Mouse (Mus musculus) hindbrain, embryonic 12.5 days (tissue): ENCODE data around the gene Mrm3. TPM values are rescaled to one million over a fixed set of nuclear protein-coding genes. Genes with fewer than 3 reads are reported as not detected.
A peak's percentile ranks its signal among the peaks of the same experiment; 100 is the strongest.
"Not testable (repeated sequence)": the region's sequence is repeated elsewhere in the genome, so short reads cannot be mapped to it uniquely, and the experiment has no call there.

Experiments
- ATAC-seq: fragments of 200-750 bp; cut with Nextera tagmentation; 2 replicates; pipeline ENCODE4 v1.8.0; 2017; ENCODE audit warnings: moderate TSS enrichment; ENCODE audit not compliant: low FRiP score
- H3K27ac ChIP-seq: fragments of 300-500 bp; sonication (generic); 2 replicates; pipeline ENCODE4 v1.5.1; 2016; ENCODE audit warnings: mild to moderate bottlenecking
- H3K27me3 ChIP-seq: fragments of 300-500 bp; sonication (generic); 2 replicates; pipeline ENCODE4 v1.6.1; 2016; ENCODE audit warnings: mild to moderate bottlenecking
- H3K36me3 ChIP-seq: fragments of 300-500 bp; sonication (generic); 2 replicates; pipeline ENCODE4 v1.6.1; 2016; ENCODE audit warnings: mild to moderate bottlenecking
- H3K4me1 ChIP-seq: fragments of 300-500 bp; sonication (generic); 2 replicates; pipeline ENCODE4 v1.6.1; 2016
- H3K4me2 ChIP-seq: fragments of 300-500 bp; sonication (generic); replicated peaks from 2 replicates; pipeline ENCODE4 v1.6.1; 2016; ENCODE audit warnings: mild to moderate bottlenecking
- H3K4me3 ChIP-seq: fragments of 300-500 bp; sonication (generic); 2 replicates; pipeline ENCODE4 v1.5.1; 2016; ENCODE audit warnings: mild to moderate bottlenecking
- H3K9ac ChIP-seq: fragments of 300-500 bp; sonication (generic); 2 replicates; pipeline ENCODE4 v1.6.1; 2016; ENCODE audit warnings: mild to moderate bottlenecking, moderate library complexity
- H3K9me3 ChIP-seq: fragments of 300-500 bp; sonication (generic); replicated peaks from 2 replicates; pipeline ENCODE4 v1.6.1; 2016; ENCODE audit warnings: mild to moderate bottlenecking
- WGBS: fragments of 180-500 bp; shearing (Covaris S2); methylation state at CpG from one replicate; pipeline ENCODE4 v1.1.7; 2016; 5-methylcytosine and 5-hydroxymethylcytosine counted together
- polyA plus RNA-seq: library from polyadenylated mRNA; unstranded; fragments of >200 nt; fragmentation: Nextera tagmentation; extraction: Ambion mirVana; gene quantifications from 2 replicates; pipeline ENCODE4 v1.2.1, GENCODE M21; 2016

Mrm3 gene
- 15.4 and 18.0 TPM in 2 replicates for polyA plus RNA-seq

DNA sequence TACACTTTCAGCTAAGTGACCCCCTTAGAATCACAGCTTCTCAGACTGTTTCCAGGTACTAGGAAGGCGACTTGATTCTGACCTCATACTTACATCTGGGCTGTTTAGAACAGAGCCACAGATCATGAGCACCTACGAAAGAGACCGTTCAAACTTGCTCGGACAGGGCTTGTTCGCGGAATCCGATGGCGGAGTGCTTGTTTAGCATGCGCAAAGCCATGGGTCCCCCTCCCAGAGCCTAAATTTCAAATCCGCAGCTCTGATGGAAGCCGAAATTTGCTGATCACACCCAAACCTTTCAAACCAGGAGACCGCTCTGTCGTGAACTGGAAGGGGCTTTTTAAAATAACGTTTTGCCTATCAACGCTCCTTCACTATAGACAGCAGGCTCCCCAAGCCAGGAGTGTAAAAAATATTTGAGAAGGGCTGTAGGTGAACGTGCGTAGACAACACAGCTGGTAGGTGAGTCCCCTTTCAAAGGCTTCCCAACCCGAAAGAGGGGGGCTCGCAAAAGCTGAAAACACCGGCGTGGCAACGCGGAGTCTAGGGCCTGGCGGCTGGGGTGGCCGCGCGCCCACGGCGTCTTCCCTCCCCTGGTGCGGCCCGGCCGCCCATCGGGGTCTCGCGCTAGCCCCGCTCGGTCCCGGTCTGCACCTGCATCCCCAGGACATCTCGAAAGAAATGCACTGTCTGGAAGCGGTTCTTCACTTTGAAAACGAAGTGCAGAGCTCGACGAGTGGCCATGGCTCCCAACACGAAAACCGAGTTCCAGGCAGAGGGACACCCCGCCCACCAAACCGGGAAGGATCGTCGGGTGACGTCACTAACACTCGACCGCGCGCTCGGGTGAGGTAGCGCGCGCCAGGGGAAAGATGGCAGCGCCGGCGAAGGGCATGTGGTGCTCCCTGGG is at the start of gene Mrm3, which contains the start of gene Glod4:
Gene Mrm3, plus strand, starts transcription at position 815 of the 910 bp plus-strand sequence.
Gene Glod4, minus strand, starts transcription at position 825 of the 910 bp plus-strand sequence.
- H3K9me3 ChIP-seq, result no peaks in the 10 kb centered on the region
- peak within 1 kb of the TSS; percentile 64 for H3K4me3 ChIP-seq
- ATAC-seq, result peak; percentile 88
- H3K9ac ChIP-seq, result peak within 1 kb of the TSS; percentile 84
- H3K4me1 ChIP-seq, result peaks cover 18% of the 10 kb centered on the region
- H3K27me3 ChIP-seq, result no peaks in the 10 kb centered on the region
- peak within 1 kb of the TSS; percentile 79 for H3K27ac ChIP-seq
- peak within 1 kb of the TSS; percentile 82 for H3K4me2 ChIP-seq
- WGBS, result under 1% methylated on average over 61 of the region's 61 CpGs
- peaks cover 22% of the 10 kb centered on the region for H3K36me3 ChIP-seq

DNA sequence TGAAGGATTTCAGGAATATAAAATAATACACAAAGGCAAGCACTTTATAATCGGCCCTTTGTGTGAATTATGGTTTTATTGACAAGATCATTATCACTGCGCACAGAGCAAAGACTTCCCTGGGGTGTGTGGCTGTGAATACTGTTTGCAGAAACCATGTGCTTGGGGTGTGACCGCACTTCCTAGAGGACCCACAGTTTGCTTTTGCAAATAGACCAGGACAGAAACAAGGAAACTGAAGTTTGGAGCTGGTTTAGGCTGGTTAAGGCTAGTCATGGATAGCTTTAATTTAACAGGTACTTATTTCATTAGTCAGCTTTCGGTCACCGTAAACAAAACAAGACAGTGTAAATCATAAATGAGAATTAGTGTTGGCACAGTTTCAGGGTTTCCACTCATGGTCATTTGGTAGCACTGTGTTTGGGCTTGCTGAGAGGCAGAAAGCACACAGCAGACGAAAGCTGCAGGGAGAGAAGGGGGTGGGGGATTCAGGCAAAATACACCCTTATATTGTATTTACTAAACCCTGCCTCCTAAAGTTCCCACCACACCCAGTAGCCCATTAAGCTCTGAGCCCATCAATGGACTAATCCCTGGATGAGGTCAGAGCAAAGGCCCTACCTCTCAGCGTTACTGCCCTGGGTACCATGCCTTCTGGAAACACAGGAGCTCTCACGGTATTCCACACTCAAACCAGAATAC is 47.1 kb upstream of the Mrm3 start:
- Histone ChIP-seq H3K4me2 (no peak overlapping the region), H3K36me3 (no peaks in the 10 kb centered on the region), H3K4me3 (no peak overlapping the region), H3K9me3 (no peaks in the 10 kb centered on the region), H3K9ac (no peak overlapping the region), H3K4me1 (peaks cover under 1% of the 10 kb centered on the region; the same call in 1 of the 2 replicates), H3K27me3 (no peaks in the 10 kb centered on the region), H3K27ac (no peak overlapping the region)
- 65% methylated on average over 8 of the region's 8 CpGs for WGBS
- no peak for ATAC-seq

DNA sequence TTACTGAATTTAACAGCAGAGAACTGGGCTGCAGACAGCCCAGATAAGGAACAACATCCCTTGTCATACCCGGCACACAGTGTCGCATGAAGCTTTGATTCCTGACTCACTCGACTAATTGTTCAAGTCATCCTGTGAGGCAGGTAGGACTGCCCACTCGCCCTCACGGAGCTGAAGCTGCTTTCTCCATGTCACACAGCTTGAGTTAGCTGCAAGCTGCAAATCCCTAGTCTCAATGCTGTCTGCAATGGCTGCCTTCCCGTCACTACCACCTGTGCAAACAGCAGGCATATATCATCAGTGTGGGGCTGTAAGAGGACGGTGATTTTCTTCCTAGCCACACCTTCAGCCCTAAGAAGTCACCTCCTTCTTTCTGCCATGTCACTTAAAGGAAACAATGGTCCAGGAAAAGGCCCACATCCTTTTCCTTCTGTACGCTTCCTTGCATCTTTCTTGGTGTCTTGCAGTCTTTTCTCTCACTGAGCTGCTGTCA is 46.5 kb upstream of the Mrm3 start:
- WGBS, result 59% methylated on average over 8 of the region's 8 CpGs
- no peak overlapping the region for H3K4me2 ChIP-seq
- H3K9ac ChIP-seq, result no peak overlapping the region
- no peak for ATAC-seq
- no peak overlapping the region for H3K4me3 ChIP-seq
- H3K4me1 ChIP-seq, result peaks cover 4% of the 10 kb centered on the region; the same call in 1 of the 2 replicates
- H3K27ac ChIP-seq, result no peak overlapping the region
- no peaks in the 10 kb centered on the region for H3K36me3 ChIP-seq
- H3K9me3 ChIP-seq, result no peaks in the 10 kb centered on the region
- H3K27me3 ChIP-seq, result no peaks in the 10 kb centered on the region

DNA sequence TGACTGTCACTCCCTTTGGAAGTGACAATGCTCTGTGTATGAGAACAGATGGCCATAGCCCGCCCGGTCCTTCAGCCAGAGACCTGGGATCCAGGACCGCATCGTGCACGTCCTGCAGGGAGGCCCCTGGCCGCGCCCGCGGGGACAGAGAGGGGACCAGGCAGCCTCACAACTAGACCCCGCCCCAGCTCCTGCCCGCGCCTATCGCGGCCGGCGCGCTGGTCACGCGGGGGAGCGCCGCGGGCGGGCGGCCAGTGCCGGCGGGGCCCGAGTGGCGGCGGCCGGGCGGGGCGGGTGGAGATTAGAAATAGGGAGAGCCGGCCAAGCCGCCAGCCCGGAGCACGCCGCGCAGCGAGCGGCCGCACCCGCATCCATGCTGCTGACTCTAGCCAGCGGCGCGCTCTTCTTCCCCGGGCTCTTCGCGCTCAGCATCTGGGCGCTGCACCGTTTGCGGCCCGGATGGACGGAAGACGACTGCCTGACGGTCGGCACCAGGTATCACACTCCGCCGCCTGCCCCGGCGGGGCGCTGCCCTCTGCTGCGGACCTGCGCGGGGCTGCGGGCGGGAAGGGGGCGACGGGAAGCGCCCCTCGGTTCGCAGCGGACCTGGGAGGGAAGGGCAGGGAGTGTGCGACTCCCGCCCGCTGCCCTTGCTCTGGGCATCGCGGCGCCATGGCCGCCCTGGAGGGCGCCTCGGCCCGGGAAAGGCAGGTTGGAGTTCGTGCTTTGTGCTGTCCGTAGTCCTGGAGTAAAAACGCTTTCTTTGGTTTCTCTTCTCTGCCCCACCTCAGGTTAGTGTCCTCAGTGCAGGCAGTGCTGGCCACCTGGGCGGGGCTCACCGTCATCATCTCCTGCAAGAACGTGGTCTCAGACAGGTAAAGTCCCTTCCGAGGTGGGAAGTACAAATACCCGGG is 41.5 kb upstream of the Mrm3 start:
- Histone ChIP-seq H3K9me3 (no peaks in the 10 kb centered on the region), H3K27ac (peak overlapping the region; percentile 89), H3K4me3 (peak overlapping the region; percentile 92), H3K36me3 (peaks cover 24% of the 10 kb centered on the region), H3K4me2 (peak overlapping the region; percentile 84), H3K9ac (peak overlapping the region; percentile 95), H3K4me1 (peaks cover 13% of the 10 kb centered on the region), H3K27me3 (no peaks in the 10 kb centered on the region)
- ATAC-seq, result peak; percentile 97
- WGBS, result 1% methylated on average over 66 of the region's 90 CpGs

DNA sequence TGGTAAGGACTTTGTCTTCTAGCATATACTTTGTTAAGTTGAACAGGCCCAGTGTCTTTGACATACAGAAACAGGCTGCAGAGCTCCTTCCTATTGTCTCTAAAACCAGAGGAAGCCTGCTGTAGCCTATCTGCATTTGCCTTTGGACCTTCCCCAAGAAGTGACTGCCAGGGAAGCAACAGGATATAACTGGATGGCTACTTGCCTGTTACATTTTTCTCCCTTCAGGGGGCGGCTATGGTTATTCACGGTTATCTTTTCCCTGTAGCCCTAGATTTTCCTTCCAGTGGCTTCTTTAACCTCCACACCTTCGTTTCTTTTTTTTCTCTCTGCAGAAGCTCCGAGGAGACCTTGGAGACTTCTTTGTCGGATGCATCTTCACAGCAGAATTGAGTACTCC is 36.7 kb upstream of the Mrm3 start:
- H3K36me3 ChIP-seq, result peaks cover 63% of the 10 kb centered on the region
- peaks cover 9% of the 10 kb centered on the region for H3K4me1 ChIP-seq
- WGBS, result 92% methylated on average over 5 of the region's 5 CpGs

DNA sequence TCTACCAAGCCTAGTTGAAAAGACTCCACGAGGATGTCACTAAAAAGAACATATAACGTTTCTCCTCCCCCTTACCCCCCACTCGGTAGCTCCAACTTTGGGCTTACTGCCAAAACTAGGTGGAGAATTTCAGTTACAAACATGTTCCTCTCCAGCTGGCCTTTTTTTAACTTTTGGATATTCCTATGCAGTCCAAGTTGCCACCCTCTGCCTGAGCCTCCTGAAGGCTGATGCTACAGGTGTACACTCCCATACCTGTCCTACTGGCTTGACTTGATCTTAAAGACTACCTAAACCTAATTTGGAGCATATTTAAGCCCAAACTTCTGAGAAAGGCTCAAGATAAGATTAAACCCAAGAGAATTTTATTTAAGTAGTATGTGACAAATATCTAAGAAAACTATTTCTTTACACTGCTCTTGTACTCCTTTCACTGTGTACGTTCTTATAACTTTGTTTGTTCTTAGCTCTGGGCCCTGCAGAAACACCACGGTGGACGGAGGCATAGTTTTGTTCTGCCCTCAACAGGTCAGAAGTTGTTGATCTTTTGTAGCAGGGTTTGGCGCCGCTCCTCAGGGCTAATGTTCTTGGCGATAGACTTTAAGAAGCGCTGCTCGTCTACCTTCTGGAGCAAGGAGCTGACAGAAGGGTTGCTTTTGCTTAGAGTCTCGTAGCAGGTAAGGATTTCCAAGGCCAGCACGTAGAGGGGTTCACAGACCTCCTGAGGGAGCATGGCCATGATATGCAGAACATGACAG is 33.1 kb upstream of the Mrm3 start:
- no peaks in the 10 kb centered on the region for H3K9me3 ChIP-seq
- H3K9ac ChIP-seq, result no peak overlapping the region
- no peak overlapping the region for H3K27ac ChIP-seq
- no peak for ATAC-seq
- H3K27me3 ChIP-seq, result no peaks in the 10 kb centered on the region
- H3K4me1 ChIP-seq, result no peaks in the 10 kb centered on the region
- H3K4me3 ChIP-seq, result no peak overlapping the region
- no peak overlapping the region for H3K4me2 ChIP-seq
- peaks cover 77% of the 10 kb centered on the region for H3K36me3 ChIP-seq
- 91% methylated on average over 13 of the region's 13 CpGs for whole genome bisulfite sequencing

More for the DNA sequence above, 36.7 kb upstream of the Mrm3 start:
- Histone ChIP-seq H3K27me3 (no peaks in the 10 kb centered on the region), H3K9me3 (no peaks in the 10 kb centered on the region), H3K27ac (no peak overlapping the region), H3K4me2 (no peak overlapping the region), H3K4me3 (no peak overlapping the region), H3K9ac (no peak overlapping the region)
- no peak for ATAC-seq

DNA sequence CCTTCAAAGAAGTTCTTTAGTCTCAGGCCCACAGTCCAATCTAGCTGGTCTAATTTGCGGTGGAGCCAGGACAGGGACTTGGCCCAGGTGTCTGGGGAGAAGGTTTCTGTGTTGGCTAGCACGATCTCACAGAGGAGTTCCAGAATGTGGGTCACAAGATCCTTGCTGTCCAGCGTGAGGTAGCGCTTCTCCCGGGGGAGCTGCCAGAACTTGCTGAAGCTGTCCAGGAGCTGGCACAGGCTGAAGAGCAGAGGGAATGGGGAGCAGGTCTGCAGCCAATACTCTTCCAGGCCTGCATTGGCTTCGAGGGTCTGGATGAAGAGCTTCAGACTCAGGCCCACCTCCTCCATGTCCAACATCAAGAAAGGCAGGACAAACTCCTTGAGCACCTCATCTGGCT is 31.9 kb upstream of the Mrm3 start:
- not testable (repeated sequence) for H3K4me2 ChIP-seq, H3K27ac ChIP-seq, H3K4me1 ChIP-seq, H3K9ac ChIP-seq, H3K4me3 ChIP-seq, ATAC-seq, H3K9me3 ChIP-seq, H3K27me3 ChIP-seq
- WGBS, result 95% methylated on average over 5 of the region's 6 CpGs
- H3K36me3 ChIP-seq, result peaks cover 66% of the 10 kb centered on the region

DNA sequence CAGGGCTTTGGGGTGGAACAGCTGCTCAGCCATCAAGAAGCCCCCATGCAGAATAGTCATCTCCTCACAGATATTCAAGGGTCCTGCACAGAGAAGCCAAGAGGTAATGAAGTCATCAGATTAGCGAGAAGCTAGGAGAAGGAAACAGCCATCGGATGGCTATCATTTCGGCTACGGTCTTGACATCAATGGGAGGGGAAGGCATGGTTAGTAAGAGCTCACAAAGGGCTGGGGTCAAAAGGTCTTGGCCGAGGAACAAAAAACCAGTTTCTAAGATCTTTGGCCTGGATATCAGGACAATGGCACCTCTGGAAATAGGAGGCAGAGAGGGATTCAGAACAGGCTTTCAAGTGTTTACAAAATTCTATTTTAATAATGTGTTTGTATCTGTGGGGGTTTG is 29.7 kb upstream of the Mrm3 start:
- ATAC-seq, result no peak

DNA sequence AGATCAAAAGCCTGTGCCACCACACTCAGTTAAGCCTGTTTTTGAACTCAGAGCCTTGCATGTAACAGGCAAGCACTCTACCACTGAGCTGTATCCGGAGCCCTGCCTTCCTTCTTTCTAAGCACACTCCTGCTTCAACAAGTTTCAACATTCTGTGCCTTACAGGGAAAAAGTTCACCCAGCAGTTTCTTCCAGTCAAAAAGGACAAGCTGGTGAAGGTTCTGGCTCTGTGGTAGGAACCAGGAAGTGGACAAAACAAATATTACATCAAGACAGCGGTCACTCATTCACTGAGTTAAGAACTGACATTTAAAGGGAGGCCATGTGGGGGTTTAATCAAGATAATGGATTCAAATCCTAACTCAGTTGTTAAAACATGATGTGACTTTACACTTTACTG is 28.5 kb upstream of the Mrm3 start:
- no peaks in the 10 kb centered on the region for H3K9me3 ChIP-seq
- no peak overlapping the region for H3K27ac ChIP-seq
- H3K4me3 ChIP-seq, result no peak overlapping the region
- H3K27me3 ChIP-seq, result no peaks in the 10 kb centered on the region
- peaks cover 8% of the 10 kb centered on the region; the same call in 1 of the 2 replicates for H3K4me1 ChIP-seq
- no peak for ATAC-seq
- WGBS, result 94% methylated on average over 2 of the region's 2 CpGs
- no peak overlapping the region for H3K9ac ChIP-seq
- H3K36me3 ChIP-seq, result peaks cover 44% of the 10 kb centered on the region
- H3K4me2 ChIP-seq, result no peak overlapping the region

More for the DNA sequence above, 29.7 kb upstream of the Mrm3 start:
- Histone ChIP-seq H3K4me2 (no peak overlapping the region), H3K36me3 (peaks cover 45% of the 10 kb centered on the region), H3K9ac (no peak overlapping the region), H3K4me3 (no peak overlapping the region), H3K9me3 (no peaks in the 10 kb centered on the region), H3K4me1 (peaks cover 8% of the 10 kb centered on the region; the same call in 1 of the 2 replicates), H3K27me3 (no peaks in the 10 kb centered on the region), H3K27ac (no peak overlapping the region)
- 26% methylated on average over 5 of the region's 5 CpGs for WGBS

DNA sequence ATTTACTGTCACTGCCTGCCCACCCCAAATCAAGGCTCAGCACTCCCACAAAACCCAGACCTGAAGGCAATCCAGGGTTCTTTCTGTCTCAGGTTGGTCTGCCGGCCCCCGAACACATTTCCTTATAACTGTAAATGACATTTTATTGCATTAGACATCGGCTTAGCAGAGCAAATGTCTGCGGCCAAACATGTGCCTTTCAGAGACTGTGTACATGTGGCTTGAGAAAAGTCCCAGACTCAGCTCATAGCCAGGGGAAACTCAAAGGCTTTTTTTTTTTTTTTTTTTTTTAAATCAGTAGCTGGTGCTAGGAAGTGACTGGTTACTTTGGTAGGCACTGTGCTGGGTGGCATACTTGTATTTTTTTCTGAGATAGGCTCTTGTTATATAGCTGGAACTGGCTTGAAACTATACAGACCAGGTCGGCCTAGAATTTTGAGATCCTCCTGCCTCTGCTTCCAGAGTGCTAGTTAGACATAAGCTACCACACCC is 27.4 kb upstream of the Mrm3 start:
- no peak for ATAC-seq
- Histone ChIP-seq H3K36me3 (peaks cover 43% of the 10 kb centered on the region), H3K4me1 (peaks cover 8% of the 10 kb centered on the region; the same call in 1 of the 2 replicates), H3K9ac (no peak overlapping the region), H3K27me3 (no peaks in the 10 kb centered on the region), H3K4me3 (no peak overlapping the region), H3K9me3 (no peaks in the 10 kb centered on the region), H3K4me2 (peak overlapping the region; percentile 58), H3K27ac (no peak overlapping the region)
- 99% methylated on average over 5 of the region's 5 CpGs for WGBS
